Mouse (Mus musculus) ES-Bruce4 (cell line): ENCODE measurements around the gene Mtmr3.

Experiments used
- CTCF ChIP-seq: IDR thresholded peaks from one replicate; pipeline ENCODE4 v1.8.1; 2011; ENCODE audit warnings: low read depth, low read length
- POLR2A ChIP-seq: IDR thresholded peaks from one replicate; pipeline ENCODE4 v1.8.1; 2011; ENCODE audit warnings: low read length; ENCODE audit not compliant: insufficient read depth

- TF ChIP-seq POLR2A (no peak), CTCF (no peak)
These were observed 133.5 kb downstream of the Mtmr3 start for GRCm38 (mm10) chr11:4461154-4461553.
